Mouse (Mus musculus) layer of hippocampus, postnatal 36 days (tissue): ENCODE results near the gene Mboat7. TPM values are rescaled to one million over a fixed set of nuclear protein-coding genes. Genes with fewer than 3 reads are reported as not detected.

ENCODE experiments used
- DNase-seq, 2 experiments: peaks; one replicate each; pipeline ENCODE4 v3.0.0; 2022
- total RNA-seq, 2 experiments: library from RNA; stranded (reverse); gene quantifications; 2 replicates each; pipeline ENCODE4 v1.2.3; 2021

Gene Mboat7
- total RNA-seq, 2 experiments from 2014 or later: 154 to 158 TPM

GRCm38 (mm10) chr7:3692382-3692986 is 839 bp downstream of the Mboat7 start, which contains the start of gene Tsen34:
Tsen34 (plus strand) TSS chr7:3692863.
- DNase-seq: no peak

- DNase-seq: no peak
Measured at GRCm38 (mm10) chr7:3691919-3692318, 1.4 kb downstream of the Mboat7 start.

- no peak for DNase-seq
Measured at GRCm38 (mm10) chr7:3685400-3686187, 7.7 kb downstream of the Mboat7 start.

GRCm38 (mm10) chr7:3684698-3685097 is 8.6 kb downstream of the Mboat7 start:
- no peak for DNase-seq

- DNase-seq: no peak
Measured at GRCm38 (mm10) chr7:3683908-3684550, 9.3 kb downstream of the Mboat7 start.

- DNase-seq: no peak
Measured at GRCm38 (mm10) chr7:3677342-3677741, 16.0 kb downstream of the Mboat7 start, which contains the start of gene Tmc4. Tmc4 (minus strand) TSS chr7:3677553.

- no peak for DNase-seq
Measured at GRCm38 (mm10) chr7:3676371-3676770, 17.0 kb downstream of the Mboat7 start.

- no peak for DNase-seq
Measured at GRCm38 (mm10) chr7:3675228-3675548, 18.1 kb downstream of the Mboat7 start.

GRCm38 (mm10) chr7:3674507-3675227 is 18.7 kb downstream of the Mboat7 start:
- DNase-seq: peak; percentile 75

- no peak for DNase-seq
Measured at GRCm38 (mm10) chr7:3666921-3667391, 26.4 kb downstream of the Mboat7 start.

- DNase-seq: peak; percentile 96 to 97
Measured at GRCm38 (mm10) chr7:3665215-3666114, 27.9 kb downstream of the Mboat7 start, which contains the start of gene Leng1. Leng1 (minus strand) TSS chr7:3665840.

GRCm38 (mm10) chr7:3664524-3665214 is 28.7 kb downstream of the Mboat7 start:
- no peak for DNase-seq

GRCm38 (mm10) chr7:3658578-3658977 is 34.7 kb downstream of the Mboat7 start:
- no peak for DNase-seq

GRCm38 (mm10) chr7:3656966-3657365 is 36.4 kb downstream of the Mboat7 start:
- no peak for DNase-seq

- no peak for DNase-seq
Measured at GRCm38 (mm10) chr7:3646641-3647040, 46.7 kb downstream of the Mboat7 start.

- DNase-seq: no peak
Measured at GRCm38 (mm10) chr7:3646188-3646587, 47.1 kb downstream of the Mboat7 start.

GRCm38 (mm10) chr7:3645488-3646025 is 47.8 kb downstream of the Mboat7 start:
- peak in 1 of 2 experiments; percentile 54 for DNase-seq

GRCm38 (mm10) chr7:3644672-3645487 is 48.4 kb downstream of the Mboat7 start, which contains the start of gene Cnot3:
Cnot3 (plus strand) TSS chr7:3645268.
- DNase-seq: peak; percentile 98 to 99

- DNase-seq: no peak
Measured at GRCm38 (mm10) chr7:3644348-3644671, 49.0 kb downstream of the Mboat7 start.

GRCm38 (mm10) chr7:3643843-3644242 is 49.5 kb downstream of the Mboat7 start:
- DNase-seq: no peak
